Mouse (Mus musculus) forebrain, embryonic 12.5 days (tissue): ENCODE data around the gene Ndufa13. TPM values are rescaled to one million over a fixed set of nuclear protein-coding genes. Genes with fewer than 3 reads are reported as not detected.

ENCODE experiments used
- ATAC-seq: fragments of 200-750 bp; cut with Nextera tagmentation; 2 replicates; pipeline ENCODE4 v1.8.0; 2017; ENCODE audit warnings: moderate TSS enrichment; ENCODE audit not compliant: low FRiP score
- H3K27ac ChIP-seq: fragments of 300-500 bp; sonication (generic); 2 replicates; pipeline ENCODE4 v1.5.1; 2016; ENCODE audit warnings: mild to moderate bottlenecking
- H3K27me3 ChIP-seq: fragments of 300-500 bp; sonication (generic); 2 replicates; pipeline ENCODE4 v1.6.1; 2016; ENCODE audit warnings: mild to moderate bottlenecking
- H3K36me3 ChIP-seq: fragments of 300-500 bp; sonication (generic); replicated peaks from 2 replicates; pipeline ENCODE4 v1.6.1; 2016; ENCODE audit warnings: mild to moderate bottlenecking
- H3K4me1 ChIP-seq: fragments of 300-500 bp; sonication (generic); 2 replicates; pipeline ENCODE4 v1.6.1; 2016
- H3K4me2 ChIP-seq: fragments of 300-500 bp; sonication (generic); 2 replicates; pipeline ENCODE4 v1.6.1; 2016; ENCODE audit warnings: mild to moderate bottlenecking, moderate library complexity
- H3K4me3 ChIP-seq: fragments of 300-500 bp; sonication (generic); replicated peaks from 2 replicates; pipeline ENCODE4 v1.5.1; 2016; ENCODE audit warnings: mild to moderate bottlenecking
- H3K9ac ChIP-seq: fragments of 300-500 bp; sonication (generic); 2 replicates; pipeline ENCODE4 v1.6.1; 2016; ENCODE audit warnings: mild to moderate bottlenecking
- H3K9me3 ChIP-seq: fragments of 300-500 bp; sonication (generic); 2 replicates; pipeline ENCODE4 v1.6.1; 2016
- WGBS: fragments of 180-500 bp; shearing (Covaris S2); methylation state at CpG from one replicate; pipeline ENCODE4 v1.1.7; 2016; 5-methylcytosine and 5-hydroxymethylcytosine counted together
- polyA plus RNA-seq: library from polyadenylated mRNA; unstranded; fragments of >200 nt; fragmentation: Nextera tagmentation; extraction: Ambion mirVana; gene quantifications from 2 replicates; pipeline ENCODE4 v1.2.1, GENCODE M21; 2016

The Ndufa13 gene
- polyA plus RNA-seq, 1 experiment from 2014 or later: 165 TPM

DNA sequence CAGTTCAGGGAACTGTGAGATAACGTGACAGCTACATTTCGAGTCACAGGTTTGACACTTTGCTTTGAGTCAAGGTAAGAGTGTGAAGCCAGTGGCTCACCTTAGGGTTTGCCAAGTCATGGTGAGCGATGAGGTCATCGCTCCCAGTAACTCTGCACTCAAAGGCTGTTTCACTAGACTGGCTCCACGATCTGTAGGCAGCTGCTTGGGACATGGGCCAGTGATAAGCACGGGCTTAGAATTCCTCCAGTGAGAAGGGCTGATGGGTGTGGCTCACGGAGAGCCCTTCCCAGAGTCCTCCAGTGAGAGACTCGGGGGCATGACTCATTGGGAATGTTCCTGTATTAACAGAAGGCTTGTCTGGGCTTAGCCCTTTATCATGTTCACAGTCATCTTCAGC, 53.4 kb downstream of the Ndufa13 start:
- no peaks in the 10 kb centered on the region for H3K4me1 ChIP-seq

GRCm38 (mm10) chr8:69847167-69848065, 54.9 kb downstream of the Ndufa13 start:
- no peak overlapping the region for H3K4me3 ChIP-seq
- H3K27ac ChIP-seq: no peak overlapping the region
- H3K9me3 ChIP-seq: no peaks in the 10 kb centered on the region
- peaks cover 7% of the 10 kb centered on the region; the same call in 1 of the 2 replicates for H3K36me3 ChIP-seq
- no peak overlapping the region for H3K9ac ChIP-seq
- no peaks in the 10 kb centered on the region for H3K27me3 ChIP-seq
- 75% methylated on average over 3 of the region's 3 CpGs for WGBS
- H3K4me1 ChIP-seq: no peaks in the 10 kb centered on the region
- H3K4me2 ChIP-seq: no peak overlapping the region
- no peak for ATAC-seq

More for the DNA sequence above, 53.4 kb downstream of the Ndufa13 start:
- 93% methylated on average over 8 of the region's 8 CpGs for WGBS
- Histone ChIP-seq H3K36me3 (peaks cover 9% of the 10 kb centered on the region; the same call in 1 of the 2 replicates), H3K27ac (no peak overlapping the region), H3K27me3 (no peaks in the 10 kb centered on the region), H3K9ac (no peak overlapping the region), H3K4me2 (no peak overlapping the region), H3K4me3 (no peak overlapping the region), H3K9me3 (no peaks in the 10 kb centered on the region)
- no peak for ATAC-seq

Other genes with a start within 250 kb of the Ndufa13 start
- 2.3 and 2.4 TPM in 2 replicates for gene Zfp964, start 248.1 kb downstream of the Ndufa13 start, polyA plus RNA-seq
- gene Zfp869, start 191.8 kb downstream of the Ndufa13 start, polyA plus RNA-seq: 32.1 and 32.3 TPM in 2 replicates
- gene Zfp963, start 152.6 kb downstream of the Ndufa13 start, polyA plus RNA-seq: 7.7 and 7.8 TPM in 2 replicates
- gene Gm20422, start 127.7 kb downstream of the Ndufa13 start, polyA plus RNA-seq: 0.42 TPM in 1 of 2 replicates, not detected in the other
- gene Atp13a1, start 111.4 kb downstream of the Ndufa13 start, polyA plus RNA-seq: 53.5 and 55.3 TPM in 2 replicates
- gene Zfp866, start 111.4 kb downstream of the Ndufa13 start, polyA plus RNA-seq: 42.3 and 43.1 TPM in 2 replicates
- 17.2 and 17.3 TPM in 2 replicates for gene Gmip, start 93.9 kb downstream of the Ndufa13 start, polyA plus RNA-seq
- gene Lpar2, start 80.1 kb downstream of the Ndufa13 start, polyA plus RNA-seq: 0.83 and 1.1 TPM in 2 replicates
- gene Pbx4, start 70.1 kb downstream of the Ndufa13 start, polyA plus RNA-seq: 51.2 and 54.0 TPM in 2 replicates
- gene Cilp2, start 14.9 kb downstream of the Ndufa13 start, polyA plus RNA-seq: 0.77 and 1.1 TPM in 2 replicates
- gene Tssk6, start 374 bp downstream of the Ndufa13 start, polyA plus RNA-seq: 4.2 and 4.3 TPM in 2 replicates
- gene Yjefn3, start 154 bp upstream of the Ndufa13 start, polyA plus RNA-seq: 7.0 and 9.8 TPM in 2 replicates
- 47.5 and 48.7 TPM in 2 replicates for gene Gatad2a, start 93.8 kb upstream of the Ndufa13 start, polyA plus RNA-seq
- 67.6 and 70.1 TPM in 2 replicates for gene Mau2, start 140.2 kb upstream of the Ndufa13 start, polyA plus RNA-seq
- gene Sugp1, start 140.3 kb upstream of the Ndufa13 start, polyA plus RNA-seq: 53.8 and 55.7 TPM in 2 replicates
- gene Tm6sf2, start 170.4 kb upstream of the Ndufa13 start, polyA plus RNA-seq: 1.3 TPM in 2 replicates
- gene Hapln4, start 180.9 kb upstream of the Ndufa13 start, polyA plus RNA-seq: 0.06 and 0.19 TPM in 2 replicates
- gene Ncan, start 218.3 kb upstream of the Ndufa13 start, polyA plus RNA-seq: 84.2 and 104 TPM in 2 replicates
- gene Nr2c2ap, start 228.8 kb upstream of the Ndufa13 start, polyA plus RNA-seq: 27.8 and 28.3 TPM in 2 replicates
- gene Rfxank, start 236.6 kb upstream of the Ndufa13 start, polyA plus RNA-seq: 14.3 and 16.7 TPM in 2 replicates
- 35.0 and 36.1 TPM in 2 replicates for gene Borcs8, start 236.9 kb upstream of the Ndufa13 start, polyA plus RNA-seq
- 1.6 and 2.5 TPM in 2 replicates for gene Mef2b, start 237.2 kb upstream of the Ndufa13 start, polyA plus RNA-seq